Comparison of ENCODE assay signal across 8 mouse cellular contexts in genomic region chr4:118180301-118181080, GRCm38 (mm10). TPM values are rescaled to one million over a fixed set of nuclear protein-coding genes. Genes with fewer than 3 reads are reported as not detected.
DNase-seq lines count a peak whose midpoint lies in the region; ATAC-seq and TF ChIP-seq lines count a peak whose summit lies in the region.

No protein-coding gene starts in this region.

- no peak; the same call in 1 of the 2 replicates for ATAC-seq in neural tube, embryonic 13.5 days (ENCODE audit: low read depth)

- peak overlapping the region; percentile 60 for H3K9ac ChIP-seq in neural tube, embryonic 13.5 days

- no peaks in the 10 kb centered on the region for H3K9me3 ChIP-seq in limb, embryonic 10.5 days (replicated peaks)
- no peaks in the 10 kb centered on the region for H3K9me3 ChIP-seq in neural tube, embryonic 13.5 days

- H3K27me3 ChIP-seq in cerebellum, adult 2 months (ENCODE audit: control insufficient read depth, insufficient read depth, low read length), result no peaks in the 10 kb centered on the region
- H3K27me3 ChIP-seq in testis, adult 2 months (ENCODE audit: control insufficient read depth, insufficient read depth, low read length), result no peaks in the 10 kb centered on the region; the same call in 1 of the 2 replicates
- no peaks in the 10 kb centered on the region for H3K27me3 ChIP-seq in limb, embryonic 10.5 days (ENCODE audit: low read depth, poor library complexity, severe bottlenecking)
- no peaks in the 10 kb centered on the region for H3K27me3 ChIP-seq in neural tube, embryonic 13.5 days

- DNase-seq in cerebellum, adult 2 months, result no peak
- no peak for DNase-seq in cerebellum, postnatal 4 days (ENCODE audit: low spot score in 2 of 2)
- DNase-seq in testis, postnatal 14 days (ENCODE audit: low spot score), result no peak
- DNase-seq in limb, embryonic 10.5 days (ENCODE audit: low spot score), result no peak
- no peak for DNase-seq in left cerebral cortex, adult 8-10 months (ENCODE audit: low spot score in 2 of 2)
- DNase-seq in frontal cortex, adult 2 months (ENCODE audit: extremely low spot score in 1 of 2, low spot score in 1 of 2), result no peak

- no peak for TF ChIP-seq POLR2A in cerebellum, adult 2 months (IDR thresholded peaks at IDR 0.05; ENCODE audit: borderline replicate concordance, insufficient read depth, low read length)
- TF ChIP-seq POLR2A in testis, adult 2 months (IDR thresholded peaks at IDR 0.05; ENCODE audit: control insufficient read depth, low read depth, low read length), result no peak

- peaks cover 4% of the 10 kb centered on the region for H3K4me1 ChIP-seq in cerebellum, adult 2 months (ENCODE audit: control insufficient read depth, insufficient read depth, low read length)
- H3K4me1 ChIP-seq in testis, adult 2 months (ENCODE audit: control insufficient read depth, insufficient read depth, low read length), result peaks cover 7% of the 10 kb centered on the region; the same call in 1 of the 2 replicates
- peaks cover 14% of the 10 kb centered on the region for H3K4me1 ChIP-seq in limb, embryonic 10.5 days
- H3K4me1 ChIP-seq in neural tube, embryonic 13.5 days (replicated peaks), result peaks cover 26% of the 10 kb centered on the region

- 12% methylated on average over 17 of the region's 17 CpGs for WGBS in cerebellum, adult 2 months
- 17% methylated on average over 17 of the region's 17 CpGs for WGBS in limb, embryonic 10.5 days
- 14% methylated on average over 17 of the region's 17 CpGs for WGBS in neural tube, embryonic 13.5 days

- TF ChIP-seq CTCF in cerebellum, adult 2 months (IDR thresholded peaks at IDR 0.05; ENCODE audit: borderline replicate concordance, insufficient read depth, low read depth, low read length), result no peak
- TF ChIP-seq CTCF in testis, adult 2 months (IDR thresholded peaks at IDR 0.05; ENCODE audit: control insufficient read depth, insufficient read depth, insufficient replicate concordance, low read depth, low read length), result no peak

- no peaks in the 10 kb centered on the region for H3K36me3 ChIP-seq in testis, adult 2 months (ENCODE audit: control insufficient read depth, insufficient read depth, low read length)
- peaks cover 23% of the 10 kb centered on the region for H3K36me3 ChIP-seq in limb, embryonic 10.5 days
- H3K36me3 ChIP-seq in neural tube, embryonic 13.5 days, result peaks cover 19% of the 10 kb centered on the region

- H3K4me3 ChIP-seq in cerebellum, adult 2 months (replicated peaks; ENCODE audit: insufficient read depth, low read depth, low read length), result peak overlapping the region; percentile 82
- peak overlapping the region; percentile 90 for H3K4me3 ChIP-seq in testis, adult 2 months (ENCODE audit: control insufficient read depth, low read depth, low read length)
- H3K4me3 ChIP-seq in limb, embryonic 10.5 days, result peak overlapping the region; percentile 89
- H3K4me3 ChIP-seq in neural tube, embryonic 13.5 days, result peak overlapping the region; percentile 67

- peak overlapping the region; percentile 61 for H3K4me2 ChIP-seq in neural tube, embryonic 13.5 days

- H3K27ac ChIP-seq in cerebellum, adult 2 months (ENCODE audit: insufficient read depth, low read length), result peak overlapping the region; percentile 43
- H3K27ac ChIP-seq in testis, adult 2 months (ENCODE audit: control insufficient read depth, insufficient read depth, low read depth, low read length), result peak overlapping the region; percentile 85
- peak overlapping the region; percentile 95 for H3K27ac ChIP-seq in limb, embryonic 10.5 days
- H3K27ac ChIP-seq in neural tube, embryonic 13.5 days (replicated peaks), result peak overlapping the region; percentile 92

RNA-seq across cellular contexts. Expression of gene Kdm4a, which starts 0.6 kb away (rescaled TPM):
- 46.3 and 50.0 TPM in 2 replicates for polyA plus RNA-seq in cerebellum, adult 2 months (2012; rRNA removed)
- polyA plus RNA-seq in testis, adult 2 months (2012; rRNA removed), result 10.2 and 14.2 TPM in 2 replicates
- 33.7 and 42.7 TPM in 2 replicates for polyA plus RNA-seq in limb, embryonic 10.5 days (2016; fragmentation: Nextera tagmentation; extraction: Ambion mirVana)
- 47.3 and 61.0 TPM in 2 replicates for polyA plus RNA-seq in neural tube, embryonic 13.5 days (2015; fragmentation: Nextera tagmentation; extraction: Ambion mirVana)
- total RNA-seq in left cerebral cortex, adult 8-10 months (2022), result 10 to 100 TPM; 39.9 to 43.3 (median 41.4) TPM
- 42.5 and 50.0 TPM in 2 replicates for polyA plus RNA-seq in frontal cortex, adult 2 months (2012; rRNA removed)

RNA-seq across cellular contexts. Expression of gene St3gal3, which starts 45.8 kb away (rescaled TPM):
- 68.3 and 71.2 TPM in 2 replicates for polyA plus RNA-seq in cerebellum, adult 2 months (2012; rRNA removed)
- 3.4 and 4.4 TPM in 2 replicates for polyA plus RNA-seq in testis, adult 2 months (2012; rRNA removed)
- 6.8 and 7.2 TPM in 2 replicates for polyA plus RNA-seq in limb, embryonic 10.5 days (2016; fragmentation: Nextera tagmentation; extraction: Ambion mirVana)
- polyA plus RNA-seq in neural tube, embryonic 13.5 days (2015; fragmentation: Nextera tagmentation; extraction: Ambion mirVana), result 10.9 and 12.2 TPM in 2 replicates
- 10 to 100 TPM; 42.0 to 46.8 (median 44.5) TPM for total RNA-seq in left cerebral cortex, adult 8-10 months (2022)
- polyA plus RNA-seq in frontal cortex, adult 2 months (2012; rRNA removed), result 50.9 and 53.0 TPM in 2 replicates

Comparison
In these comparisons a context has a peak if more than half of its experiments do, and no peak if none do; other contexts are left out.
1. H3K27ac ChIP-seq: peak in every context shown above with its lines; median percentile 95 in limb, embryonic 10.5 days; 92 in neural tube, embryonic 13.5 days; 85 in testis, adult 2 months; 43 in cerebellum, adult 2 months.